Mouse (Mus musculus) CH12.LX (cell line): ENCODE data around the gene Reln.

Experiments used
- BHLHE40 ChIP-seq: IDR thresholded peaks from 2 replicates; pipeline ENCODE4 v1.6.1; 2011; ENCODE audit warnings: mild to moderate bottlenecking, low read depth, low read length, improper control_type of control experiment
- CTCF ChIP-seq, 2 experiments: IDR thresholded peaks in 1 of 2; conservative IDR thresholded peaks in 1 of 2; 2 replicates each; pipeline ENCODE4 v1.5.1; 2011 to 2012; ENCODE audit warnings: low read depth in 2 of 2, low read length in 2 of 2, improper control_type of control experiment in 1 of 2, inconsistent platforms in 1 of 2, mild to moderate bottlenecking in 1 of 2, moderate library complexity in 1 of 2
- HCFC1 ChIP-seq: IDR thresholded peaks from 2 replicates; pipeline ENCODE4 v1.6.1; 2012; ENCODE audit warnings: low read depth, mild to moderate bottlenecking, inconsistent platforms, low read length, improper control_type of control experiment
- NELFE ChIP-seq: IDR thresholded peaks from 2 replicates; pipeline ENCODE4 v1.6.1; 2011; ENCODE audit warnings: low read depth, low read length, improper control_type of control experiment
- POLR2A ChIP-seq: IDR thresholded peaks from 2 replicates; pipeline ENCODE4 v1.6.1; 2011; ENCODE audit warnings: low read depth, mild to moderate bottlenecking, improper control_type of control experiment, low read length
- POLR2AphosphoS2 ChIP-seq: IDR thresholded peaks from 2 replicates; pipeline ENCODE4 v1.6.1; 2011; ENCODE audit warnings: low read depth, low read length, improper control_type of control experiment
- USF1 ChIP-seq: IDR thresholded peaks from 2 replicates; pipeline ENCODE4 v1.6.1; 2014; ENCODE audit warnings: low read depth, mild to moderate bottlenecking, inconsistent platforms, low read length, improper control_type of control experiment
- ZC3H11A ChIP-seq: IDR thresholded peaks from 2 replicates; pipeline ENCODE4 v1.6.1; 2012; ENCODE audit warnings: low read depth, mild to moderate bottlenecking, inconsistent platforms, low read length, improper control_type of control experiment
- ZKSCAN1 ChIP-seq: IDR thresholded peaks from 2 replicates; pipeline ENCODE4 v1.6.1; 2012; ENCODE audit warnings: low read depth, inconsistent platforms, low read length, improper control_type of control experiment, borderline replicate concordance
- ZMIZ1 ChIP-seq: IDR thresholded peaks from 2 replicates; pipeline ENCODE4 v1.6.1; 2012; ENCODE audit warnings: low read depth, mild to moderate bottlenecking, inconsistent platforms, low read length, improper control_type of control experiment

DNA sequence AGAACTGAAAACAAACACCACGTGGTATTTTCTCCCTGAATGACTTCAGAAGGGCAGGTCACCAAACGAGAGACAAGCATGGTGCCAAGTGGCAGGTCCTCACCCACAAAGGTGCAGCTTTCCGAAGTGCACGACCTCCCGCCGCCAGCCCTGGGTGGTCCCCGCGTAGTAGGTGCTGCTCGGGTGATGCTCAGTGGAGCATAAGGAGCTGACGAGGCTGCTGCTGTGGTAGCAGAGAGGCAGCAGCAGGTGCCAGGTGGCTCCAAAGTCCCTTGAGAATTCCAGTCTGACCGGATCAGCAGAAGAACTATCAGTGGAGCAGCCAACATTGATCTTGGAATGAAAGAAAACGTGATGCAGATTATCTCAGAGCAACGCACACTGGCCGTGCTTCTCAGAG lies 384.4 kb downstream of the Reln start:
- TF ChIP-seq CTCF (conservative IDR thresholded peaks at IDR 0.05 in 1 of 2, IDR thresholded peaks at IDR 0.05 in 1 of 2; ENCODE audit: low read depth in 2 of 2, low read length in 2 of 2) (no peak), POLR2AphosphoS2 (no peak), HCFC1 (no peak), POLR2A (no peak), NELFE (no peak), USF1 (no peak), ZMIZ1 (no peak), ZKSCAN1 (no peak), BHLHE40 (no peak), ZC3H11A (no peak)
